Mouse (Mus musculus) liver, embryonic 14.5 days (tissue): ENCODE data around the gene Dlgap5. TPM values are rescaled to one million over a fixed set of nuclear protein-coding genes. Genes with fewer than 3 reads are reported as not detected.

ENCODE experiments used
- ATAC-seq: fragments of 200-750 bp; cut with Nextera tagmentation; 2 replicates; pipeline ENCODE4 v1.8.0; 2017; ENCODE audit warnings: moderate number of reproducible peaks, mild to moderate bottlenecking, moderate library complexity; ENCODE audit not compliant: insufficient read depth
- DNase-seq, 3 experiments: peaks; one replicate each; pipeline ENCODE4 v3.0.0-alpha.2; 2012 to 2013; ENCODE audit warnings: low read depth in 3 of 3, low spot score in 3 of 3
- H3K27ac ChIP-seq: fragments of 300-500 bp; sonication (generic); 2 replicates; pipeline ENCODE4 v1.5.1; 2014; ENCODE audit warnings: moderate library complexity, mild to moderate bottlenecking, control low read depth, inconsistent platforms
- H3K27me3 ChIP-seq: fragments of 300-500 bp; sonication (generic); 2 replicates; pipeline ENCODE4 v1.6.1; 2014; ENCODE audit warnings: mild to moderate bottlenecking, low read length, moderate library complexity; ENCODE audit not compliant: control insufficient read depth, insufficient read depth
- H3K36me3 ChIP-seq: fragments of 300-500 bp; sonication (generic); replicated peaks from 2 replicates; pipeline ENCODE4 v1.6.1; 2014; ENCODE audit warnings: low read depth; ENCODE audit not compliant: control insufficient read depth, insufficient read depth
- H3K4me1 ChIP-seq, 2 experiments: fragments of 200-500 bp in 1 of 2; fragments of 300-500 bp in 1 of 2; sonication (generic) in 1 of 2; replicated peaks; 2 replicates each; pipeline ENCODE4 v1.6.1; 2012 to 2014; ENCODE audit warnings: antibody characterized with exemption in 1 of 2, inconsistent platforms in 1 of 2, low read length in 1 of 2; ENCODE audit not compliant: control insufficient read depth in 2 of 2, insufficient read depth in 2 of 2
- H3K4me2 ChIP-seq: fragments of 300-500 bp; sonication (generic); 2 replicates; pipeline ENCODE4 v1.6.1; 2014; ENCODE audit warnings: low read depth, mild to moderate bottlenecking, control low read depth, moderate library complexity
- H3K4me3 ChIP-seq, 2 experiments: fragments of 200-500 bp in 1 of 2; fragments of 300-500 bp in 1 of 2; sonication (generic) in 1 of 2; 2 replicates each; pipeline ENCODE4 v1.5.1; 2012 to 2014; ENCODE audit warnings: low read depth in 2 of 2, low read length in 2 of 2, mild to moderate bottlenecking in 2 of 2, control low read depth in 1 of 2, inconsistent platforms in 1 of 2, moderate library complexity in 1 of 2; ENCODE audit not compliant: insufficient read depth in 1 of 2
- H3K9ac ChIP-seq: fragments of 300-500 bp; sonication (generic); replicated peaks from 2 replicates; pipeline ENCODE4 v1.6.1; 2014; ENCODE audit warnings: mild to moderate bottlenecking, control low read depth, moderate library complexity
- H3K9me3 ChIP-seq: fragments of 300-500 bp; sonication (generic); 2 replicates; pipeline ENCODE4 v1.6.1; 2016; ENCODE audit warnings: low read length, mixed read lengths; ENCODE audit not compliant: control insufficient read depth
- CTCF ChIP-seq: IDR thresholded peaks from 2 replicates; pipeline ENCODE4 v1.5.1; 2016; ENCODE audit warnings: antibody characterized with exemption, low read depth, control low read depth
- EP300 ChIP-seq: IDR thresholded peaks from 2 replicates; pipeline ENCODE4 v1.6.1; 2016; ENCODE audit warnings: antibody characterized with exemption, low read depth
- WGBS: fragments of 180-500 bp; shearing (Covaris S2); extraction: QIAGEN DNeasy Blood & Tissue Kit; methylation state at CpG from one replicate; pipeline ENCODE4 v1.1.7; 2014; ENCODE audit not compliant: insufficient replicate concordance; 5-methylcytosine and 5-hydroxymethylcytosine counted together
- polyA plus RNA-seq, 2 experiments: library from polyadenylated mRNA; depleted of rRNA in 1 of 2; stranded (reverse) in 1 of 2; unstranded in 1 of 2; fragments of >200 nt; fragmentation: Nextera tagmentation in 1 of 2; extraction: Ambion mirVana in 1 of 2; gene quantifications; 2 replicates each; pipeline versions ENCODE4 v1.2.1 to v1.2.3; 2012 to 2014

Gene Dlgap5
- polyA plus RNA-seq, 2 experiments, result 42.5 to 51.4 TPM

DNA sequence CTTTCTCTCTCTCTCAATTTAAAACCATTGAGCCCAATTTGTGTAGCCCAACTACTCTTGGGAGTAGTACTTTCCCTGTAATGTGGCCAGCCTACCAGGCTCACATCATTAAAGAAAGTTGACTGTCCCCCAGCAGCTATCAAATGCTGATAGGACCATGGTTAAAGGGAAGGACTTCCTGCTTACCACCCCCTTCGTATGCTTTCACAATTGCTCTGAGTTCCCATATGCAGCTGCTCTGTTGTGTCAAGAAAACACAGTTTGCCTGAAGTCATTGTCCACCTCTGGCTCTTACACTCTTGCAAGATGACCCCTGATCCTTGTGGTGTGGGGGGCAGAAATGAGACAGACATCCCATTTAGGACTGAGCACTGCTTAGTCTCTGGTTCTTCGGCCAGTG, 26.7 kb upstream of the Dlgap5 start:
- Histone ChIP-seq H3K27me3 (no peaks in the 10 kb centered on the region), H3K9me3 (no peaks in the 10 kb centered on the region), H3K4me2 (no peak overlapping the region), H3K27ac (no peak overlapping the region), H3K9ac (no peak overlapping the region), H3K36me3 (no peaks in the 10 kb centered on the region), H3K4me1 (no peaks in the 10 kb centered on the region), H3K4me3 (no peak overlapping the region)
- ATAC-seq (no peak), DNase-seq (no peak)
- 35% methylated on average over 2 of the region's 2 CpGs for WGBS
- TF ChIP-seq CTCF, result no peak

DNA sequence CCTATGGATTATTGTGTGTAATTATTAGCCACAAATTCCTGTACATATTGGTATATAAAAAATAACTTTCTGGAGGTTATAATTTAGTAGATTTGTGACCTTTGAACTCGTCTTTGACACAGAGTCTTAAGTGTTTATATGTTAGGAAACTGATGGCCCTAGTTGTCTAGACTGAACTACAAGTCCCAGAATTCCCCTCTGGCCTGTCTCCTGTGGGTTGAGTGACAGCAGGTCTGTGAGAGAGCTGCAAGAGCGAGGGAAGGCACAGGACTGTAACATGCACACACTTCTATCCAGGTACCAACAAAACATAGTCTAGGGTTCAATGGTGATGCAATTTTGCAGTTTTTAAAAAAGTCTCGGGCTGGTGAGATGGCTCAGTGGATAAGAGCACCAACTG, 20.7 kb upstream of the Dlgap5 start:
- DNase-seq (no peak), ATAC-seq (no peak)
- TF ChIP-seq EP300, result no peak
- no peak for TF ChIP-seq CTCF
- Histone ChIP-seq H3K4me2 (no peak overlapping the region), H3K9ac (no peak overlapping the region), H3K4me1 (no peaks in the 10 kb centered on the region), H3K4me3 (no peak overlapping the region), H3K36me3 (no peaks in the 10 kb centered on the region), H3K27ac (no peak overlapping the region), H3K27me3 (no peaks in the 10 kb centered on the region), H3K9me3 (no peaks in the 10 kb centered on the region)
- 50% methylated on average over 3 of the region's 3 CpGs for WGBS

DNA sequence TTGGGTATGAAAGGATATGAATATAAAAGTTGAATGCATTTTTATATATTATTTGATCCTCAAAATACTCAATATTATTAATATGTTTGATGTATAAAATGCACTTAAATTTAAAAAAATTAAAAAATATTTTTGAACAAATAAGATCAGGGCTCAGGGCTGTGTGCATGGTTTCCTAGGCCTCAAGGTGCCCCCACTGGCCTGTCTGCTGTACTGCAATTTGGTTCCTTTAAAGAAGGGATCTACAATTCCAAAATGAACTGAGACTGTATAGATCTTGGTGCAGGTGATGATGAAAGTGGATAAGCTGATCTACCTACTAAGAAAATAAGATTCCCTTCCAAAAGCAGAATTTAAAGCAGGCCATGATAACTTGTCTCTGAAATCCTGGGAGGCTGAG, 14.8 kb upstream of the Dlgap5 start:
- no peaks in the 10 kb centered on the region for H3K4me1 ChIP-seq
- no peak overlapping the region for H3K4me2 ChIP-seq
- peak; percentile 57 for TF ChIP-seq CTCF
- TF ChIP-seq EP300, result no peak
- peak in 1 of 3 experiments; percentile 11 for DNase-seq
- no peak overlapping the region for H3K27ac ChIP-seq
- H3K27me3 ChIP-seq, result no peaks in the 10 kb centered on the region
- no peak overlapping the region for H3K4me3 ChIP-seq
- H3K9ac ChIP-seq, result no peak overlapping the region
- H3K9me3 ChIP-seq, result no peaks in the 10 kb centered on the region
- no peaks in the 10 kb centered on the region for H3K36me3 ChIP-seq
- no peak for ATAC-seq

DNA sequence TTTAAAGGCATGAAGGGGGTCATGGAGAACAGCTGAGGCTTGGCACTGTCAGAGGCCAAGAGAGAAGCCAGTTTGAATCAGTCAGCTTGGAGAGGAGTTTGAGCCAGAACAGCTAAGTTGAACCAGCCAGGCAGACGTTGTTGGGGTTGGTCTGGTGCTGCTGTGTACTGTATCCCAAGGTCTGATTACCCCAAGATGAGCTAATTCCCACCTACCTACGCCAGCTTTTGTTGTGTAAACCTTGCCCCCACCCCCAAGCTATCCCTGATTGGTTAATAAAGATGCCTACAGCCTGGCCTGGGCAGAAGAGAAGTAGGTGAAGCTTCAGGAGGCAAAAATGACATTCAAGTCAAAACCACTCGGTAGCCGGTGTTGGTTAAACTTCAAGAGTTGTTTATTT, 4.3 kb upstream of the Dlgap5 start:
- Histone ChIP-seq H3K9ac (no peak overlapping the region), H3K4me3 (no peak overlapping the region), H3K27ac (no peak overlapping the region), H3K36me3 (no peaks in the 10 kb centered on the region), H3K4me1 (peaks cover 7 to 8% of the 10 kb centered on the region in 2 experiments), H3K4me2 (no peak overlapping the region), H3K9me3 (no peaks in the 10 kb centered on the region), H3K27me3 (no peaks in the 10 kb centered on the region)
- DNase-seq (no peak), ATAC-seq (no peak)
- TF ChIP-seq CTCF (no peak), EP300 (no peak)
- WGBS, result 66% methylated on average over 4 of the region's 4 CpGs

DNA sequence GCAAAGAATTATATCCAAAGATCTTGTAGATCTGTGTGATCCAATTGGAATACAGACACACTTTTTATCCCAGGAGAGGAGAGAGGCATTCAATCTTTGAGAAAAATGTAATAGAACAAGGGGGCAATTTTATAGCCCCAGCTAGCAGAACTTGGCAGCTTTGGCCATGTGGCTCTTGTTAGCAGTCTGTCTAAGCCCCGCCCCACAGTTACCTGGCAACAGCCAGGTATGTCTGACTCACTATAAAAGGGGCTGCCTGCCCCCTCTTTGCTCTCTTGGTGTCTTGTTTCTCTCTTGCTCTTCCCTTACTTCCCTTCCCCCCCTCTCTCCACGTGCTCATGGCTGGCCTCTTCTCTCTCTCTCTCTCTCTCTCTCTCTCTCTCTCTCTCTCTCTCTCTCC, 3.4 kb upstream of the Dlgap5 start:
- TF ChIP-seq EP300 (no peak), CTCF (no peak)
- Histone ChIP-seq H3K27ac (no peak overlapping the region), H3K9ac (no peak overlapping the region), H3K36me3 (no peaks in the 10 kb centered on the region), H3K4me2 (no peak overlapping the region), H3K4me3 (no peak overlapping the region), H3K9me3 (no peaks in the 10 kb centered on the region), H3K4me1 (peaks cover 7 to 13% of the 10 kb centered on the region in 2 experiments), H3K27me3 (no peaks in the 10 kb centered on the region)
- WGBS, result 40% methylated on average over 2 of the region's 2 CpGs
- ATAC-seq, result no peak
- no peak for DNase-seq
